Mouse (Mus musculus) CH12.LX (cell line): Measurements from ENCODE around the gene Ccna2. TPM values are rescaled to one million over a fixed set of nuclear protein-coding genes. Genes with fewer than 3 reads are reported as not detected.

Source experiments
- DNase-seq: peaks from one replicate; pipeline ENCODE4 v3.0.0-alpha.2; 2013; ENCODE audit errors: extremely low read depth
- H3K27ac ChIP-seq: 2 replicates; pipeline ENCODE4 v1.5.1; 2012; ENCODE audit warnings: low read depth, mild to moderate bottlenecking, control low read depth, moderate library complexity; ENCODE audit not compliant: insufficient read depth
- H3K27me3 ChIP-seq: replicated peaks from 2 replicates; pipeline ENCODE3; 2012; ENCODE audit warnings: inconsistent platforms
- H3K36me3 ChIP-seq, 2 experiments: replicated peaks in 1 of 2; 2 replicates each; pipeline versions ENCODE3 to v1.6.1; 2012; ENCODE audit warnings: inconsistent platforms in 1 of 2, low read length in 1 of 2, mild to moderate bottlenecking in 1 of 2, mixed read lengths in 1 of 2, moderate library complexity in 1 of 2; ENCODE audit not compliant: control insufficient read depth in 1 of 2, insufficient read depth in 1 of 2
- H3K4me1 ChIP-seq, 2 experiments: 2 replicates each; pipeline ENCODE4 v1.6.1; 2012; ENCODE audit warnings: inconsistent platforms in 1 of 2, moderate library complexity in 1 of 2; ENCODE audit not compliant: insufficient read depth in 2 of 2, control insufficient read depth in 1 of 2
- H3K4me2 ChIP-seq: 2 replicates; pipeline ENCODE4 v1.6.1; 2012; ENCODE audit warnings: low read depth, mild to moderate bottlenecking, control low read depth; ENCODE audit not compliant: poor library complexity, insufficient read depth, severe bottlenecking
- H3K4me3 ChIP-seq, 3 experiments: fragments of 150-350 bp in 1 of 3; sonication (generic) in 1 of 3; replicated peaks in 1 of 3; 2 replicates each; pipeline versions ENCODE3 to v1.5.1; 2011 to 2012; ENCODE audit warnings: low read depth in 2 of 3, low read length in 2 of 3, mild to moderate bottlenecking in 2 of 3, moderate library complexity in 2 of 3, control low read depth in 1 of 3, improper control_type of control experiment in 1 of 3, inconsistent platforms in 1 of 3, mixed read lengths in 1 of 3; ENCODE audit not compliant: poor library complexity in 1 of 3
- H3K79me2 ChIP-seq: replicated peaks from 2 replicates; pipeline ENCODE4 v1.6.1; 2012; ENCODE audit warnings: mild to moderate bottlenecking, moderate library complexity; ENCODE audit not compliant: control insufficient read depth, poor library complexity, insufficient read depth, severe bottlenecking; ENCODE audit errors: extremely low read depth
- H3K9ac ChIP-seq: 2 replicates; pipeline ENCODE4 v1.6.1; 2012; ENCODE audit warnings: low read depth, mild to moderate bottlenecking, control low read depth, moderate library complexity; ENCODE audit not compliant: insufficient read depth
- H3K9me3 ChIP-seq: replicated peaks from 2 replicates; pipeline ENCODE3; 2012; ENCODE audit warnings: low read length, inconsistent platforms, mixed read lengths
- BHLHE40 ChIP-seq: IDR thresholded peaks from 2 replicates; pipeline ENCODE4 v1.6.1; 2011; ENCODE audit warnings: mild to moderate bottlenecking, low read depth, low read length, improper control_type of control experiment
- E2F4 ChIP-seq: IDR thresholded peaks from 2 replicates; pipeline ENCODE4 v1.6.1; 2011; ENCODE audit warnings: low read depth, low read length, improper control_type of control experiment; ENCODE audit not compliant: insufficient replicate concordance
- EP300 ChIP-seq: IDR thresholded peaks from 2 replicates; pipeline ENCODE4 v1.6.1; 2011; ENCODE audit warnings: low read length, improper control_type of control experiment
- ETS1 ChIP-seq: conservative IDR thresholded peaks from 2 replicates; pipeline ENCODE4 v1.6.1; 2012; ENCODE audit warnings: low read depth, mild to moderate bottlenecking, inconsistent platforms, low read length, improper control_type of control experiment, moderate library complexity
- GABPA ChIP-seq: IDR thresholded peaks from 2 replicates; pipeline ENCODE4 v1.6.1; 2012; ENCODE audit warnings: low read depth, low read length, improper control_type of control experiment, inconsistent platforms; ENCODE audit not compliant: insufficient replicate concordance
- KAT2A ChIP-seq: IDR thresholded peaks from 2 replicates; pipeline ENCODE4 v1.6.1; 2012; ENCODE audit warnings: low read length, improper control_type of control experiment, inconsistent platforms; ENCODE audit not compliant: insufficient replicate concordance
- MAX ChIP-seq: IDR thresholded peaks from 2 replicates; pipeline ENCODE4 v1.6.1; 2011; ENCODE audit warnings: low read length, improper control_type of control experiment
- MAZ ChIP-seq: IDR thresholded peaks from 2 replicates; pipeline ENCODE4 v1.6.1; 2012; ENCODE audit warnings: low read depth, mild to moderate bottlenecking, inconsistent platforms, low read length, improper control_type of control experiment, moderate library complexity
- MEF2A ChIP-seq: IDR thresholded peaks from 2 replicates; pipeline ENCODE4 v1.6.1; 2014; ENCODE audit warnings: low read depth, mild to moderate bottlenecking, inconsistent platforms, low read length, improper control_type of control experiment, borderline replicate concordance
- MXI1 ChIP-seq: IDR thresholded peaks from 2 replicates; pipeline ENCODE4 v1.6.1; 2011; ENCODE audit warnings: mild to moderate bottlenecking, low read depth, low read length, improper control_type of control experiment
- NRF1 ChIP-seq: IDR thresholded peaks from 2 replicates; pipeline ENCODE4 v1.6.1; 2014; ENCODE audit warnings: low read depth, mild to moderate bottlenecking, inconsistent platforms, low read length, improper control_type of control experiment, moderate library complexity
- POLR2A ChIP-seq: IDR thresholded peaks from 2 replicates; pipeline ENCODE4 v1.6.1; 2011; ENCODE audit warnings: low read depth, mild to moderate bottlenecking, improper control_type of control experiment, low read length
- UBTF ChIP-seq: IDR thresholded peaks from 2 replicates; pipeline ENCODE4 v1.6.1; 2012; ENCODE audit warnings: low read depth, mild to moderate bottlenecking, inconsistent platforms, low read length, improper control_type of control experiment, moderate library complexity
- ZC3H11A ChIP-seq: IDR thresholded peaks from 2 replicates; pipeline ENCODE4 v1.6.1; 2012; ENCODE audit warnings: low read depth, mild to moderate bottlenecking, inconsistent platforms, low read length, improper control_type of control experiment
- dilution Hi-C: fragments of 300-500 bp; cut with MboI; formaldehyde crosslinking; loops from 2 replicates; pipeline ENCODE4 v1.14.3; 2020; ENCODE audit warnings: low sequenced_read_pairs; ENCODE audit not compliant: extremely low pct_unique_long_range_greater_than_20kb, extremely low pct_ligation_motif_present
- in situ Hi-C: fragments of 300-500 bp; cut with MboI; formaldehyde crosslinking; loops from 3 replicates; pipeline ENCODE4 v1.14.3; 2019; ENCODE audit warnings: low sequenced_read_pairs, low pct_ligation_motif_present, low pct_unique_long_range_greater_than_20kb, mixed read lengths
- polyA plus RNA-seq: library from polyadenylated mRNA; unstranded; fragments of >175 nt; gene quantifications from 2 replicates; pipeline ENCODE4 v1.2.1, GENCODE M21; 2012; ENCODE audit warnings: low read depth; ENCODE audit not compliant: insufficient read length
- total RNA-seq, 2 experiments: library from RNA; depleted of rRNA; stranded (reverse); fragments of 300-350 nt in 1 of 2; fragments of >200 nt in 1 of 2; gene quantifications; 2 replicates each; pipeline ENCODE4 v1.2.3; 2012 to 2014

The Ccna2 gene
- total and polyA plus RNA-seq, 3 experiments, result 94.7 to 240 (median 148) TPM

DNA sequence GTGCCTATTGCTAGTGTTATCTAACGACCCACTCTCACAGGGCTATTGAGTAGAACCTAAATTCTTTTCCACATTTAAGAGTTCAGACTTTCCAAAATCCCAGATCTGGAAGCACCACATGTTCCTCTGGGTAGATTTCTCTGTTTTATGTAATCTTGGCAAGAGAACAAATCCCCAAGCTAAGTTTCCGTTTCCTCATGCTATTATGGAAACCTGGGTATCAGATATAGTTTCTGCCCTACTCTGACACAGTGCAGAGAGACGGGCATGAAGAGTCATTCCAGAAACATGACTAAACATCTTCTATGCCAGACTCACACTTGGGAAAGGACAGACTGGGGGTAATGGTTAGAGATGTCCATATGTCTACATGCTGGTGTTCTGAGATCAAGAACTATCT, 47.5 kb downstream of the Ccna2 start:
- no peak overlapping the region for H3K4me3 ChIP-seq
- no peaks in the 10 kb centered on the region for H3K9me3 ChIP-seq
- no peak overlapping the region for H3K9ac ChIP-seq
- in situ Hi-C loops (no loop called here), dilution Hi-C loops (no loop called here)
- peaks cover 7% of the 10 kb centered on the region for H3K27me3 ChIP-seq
- H3K4me2 ChIP-seq, result no peak overlapping the region
- H3K36me3 ChIP-seq, result no peaks in the 10 kb centered on the region
- DNase-seq, result no peak
- TF ChIP-seq EP300, result no peak
- TF ChIP-seq MAZ, result no peak
- TF ChIP-seq ETS1, result no peak
- no peak for TF ChIP-seq KAT2A
- no peak for TF ChIP-seq BHLHE40
- no peak for TF ChIP-seq NRF1
- no peak for TF ChIP-seq ZC3H11A
- TF ChIP-seq GABPA, result no peak
- H3K4me1 ChIP-seq, result peaks cover 0 to 3% of the 10 kb centered on the region in 2 experiments; a peak in 3 of 4 replicates
- H3K79me2 ChIP-seq, result no peaks in the 10 kb centered on the region
- H3K27ac ChIP-seq, result no peak overlapping the region

DNA sequence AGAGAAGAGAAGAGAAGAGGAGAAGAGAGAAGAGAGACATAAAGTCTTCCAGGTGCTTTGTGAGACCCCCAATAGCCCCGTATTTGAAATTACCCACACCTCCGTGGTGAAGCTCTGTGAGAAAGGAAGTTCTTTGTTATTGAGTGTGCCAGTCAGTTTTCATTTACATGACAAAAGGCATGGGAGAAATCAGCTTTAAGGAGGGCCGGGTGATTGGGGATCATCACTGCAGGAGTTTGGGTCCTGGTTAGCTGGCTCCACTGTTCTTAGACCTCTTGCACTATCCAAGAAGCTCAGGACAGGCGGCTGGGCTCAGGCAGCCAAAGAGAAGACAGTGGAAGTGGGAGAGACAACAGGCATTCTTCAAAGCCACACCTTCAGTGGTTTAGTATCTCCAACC, 49.8 kb downstream of the Ccna2 start:
- Histone ChIP-seq H3K9me3 (no peaks in the 10 kb centered on the region), H3K9ac (no peak overlapping the region), H3K27me3 (peaks cover 7% of the 10 kb centered on the region), H3K27ac (no peak overlapping the region), H3K4me2 (no peak overlapping the region), H3K4me3 (no peak overlapping the region), H3K4me1 (peaks cover 0 to 3% of the 10 kb centered on the region in 2 experiments; a peak in 3 of 4 replicates), H3K79me2 (no peaks in the 10 kb centered on the region), H3K36me3 (no peaks in the 10 kb centered on the region)
- dilution Hi-C loops, result no loop called here
- DNase-seq, result no peak
- TF ChIP-seq MAX, result no peak
- no peak for TF ChIP-seq GABPA
- TF ChIP-seq POLR2A, result no peak
- no peak for TF ChIP-seq E2F4
- TF ChIP-seq MEF2A, result no peak
- TF ChIP-seq MXI1, result no peak
- TF ChIP-seq UBTF, result no peak
- TF ChIP-seq KAT2A, result no peak
- in situ Hi-C loops, result no loop called here
